Mouse (Mus musculus) embryo, embryonic 11.5 days (tissue): ENCODE data around the gene Rnase12.
"Not testable (repeated sequence)": the region's sequence is repeated elsewhere in the genome, so short reads cannot be mapped to it uniquely, and the experiment has no call there.

Source experiments
- DNase-seq: peaks from one replicate; pipeline ENCODE4 v3.0.0-alpha.2; 2012; ENCODE audit warnings: low read depth, low spot score

Rnase12 gene

GRCm38 (mm10) chr14:51017256-51017655 lies 40.2 kb downstream of the Rnase12 start:
- DNase-seq, result no peak

GRCm38 (mm10) chr14:51015780-51016179 lies 41.7 kb downstream of the Rnase12 start:
- no peak for DNase-seq

DNA sequence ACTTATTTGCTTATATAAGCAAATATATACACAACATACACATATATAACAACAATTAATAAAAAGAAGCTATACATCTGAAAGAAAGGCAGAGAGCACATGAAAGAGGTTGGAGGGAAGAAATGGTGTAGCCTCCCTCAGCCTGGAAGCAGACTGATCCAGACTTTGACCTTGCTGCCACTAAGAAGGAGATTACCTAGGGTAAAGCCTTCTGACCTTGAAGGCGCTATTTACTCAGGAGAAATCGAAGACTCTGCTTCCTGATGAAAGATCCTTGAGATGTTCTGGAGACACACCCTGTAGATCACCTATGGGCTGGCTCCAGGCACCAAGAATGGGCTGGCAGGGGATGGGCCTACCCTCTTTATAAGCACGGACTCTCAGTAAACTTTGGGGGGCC lies 42.7 kb downstream of the Rnase12 start:
- DNase-seq, result not testable (repeated sequence)

GRCm38 (mm10) chr14:51009572-51009971 lies 47.9 kb downstream of the Rnase12 start:
- no peak for DNase-seq

- no peak for DNase-seq
Measured at GRCm38 (mm10) chr14:51008781-51009180, 48.7 kb downstream of the Rnase12 start.

DNA sequence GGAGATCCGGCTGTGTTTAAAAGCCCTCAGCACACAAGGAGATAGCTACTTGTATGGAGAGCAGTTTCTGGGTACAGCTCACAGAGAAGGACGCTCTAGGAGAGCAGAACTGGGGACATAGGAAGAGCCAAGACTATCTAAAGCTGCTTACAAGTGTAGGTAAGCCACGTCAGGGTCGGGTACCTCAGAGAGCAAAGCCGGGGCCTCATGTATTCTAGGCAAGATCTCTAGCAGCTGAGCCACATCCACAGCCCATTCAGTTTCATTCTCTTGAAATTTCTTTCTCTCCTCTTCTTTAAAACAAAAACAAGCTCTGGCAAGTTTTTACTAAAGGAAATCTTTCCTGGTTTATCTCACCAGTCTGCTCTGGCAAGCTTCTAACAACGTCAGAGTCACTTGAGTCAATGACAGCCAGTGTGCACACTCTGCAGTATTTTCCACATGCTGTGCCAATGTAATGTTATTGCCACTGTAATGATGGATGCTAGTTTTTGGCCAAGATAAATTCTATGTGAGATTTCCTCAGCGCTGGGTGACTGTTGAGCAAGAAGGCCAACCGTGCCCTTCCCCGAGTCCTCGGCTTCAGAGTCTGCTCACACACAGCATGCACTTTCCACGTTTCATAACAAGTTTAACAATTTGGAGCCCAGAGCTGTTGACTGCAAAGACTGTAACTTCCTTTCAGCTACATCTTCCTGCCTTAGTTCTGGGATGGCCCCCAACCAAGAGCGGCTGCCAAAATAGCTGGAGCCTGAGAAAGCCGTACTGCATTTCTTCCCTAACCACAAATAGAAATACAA lies 49.3 kb downstream of the Rnase12 start:
- DNase-seq, result no peak

DNA sequence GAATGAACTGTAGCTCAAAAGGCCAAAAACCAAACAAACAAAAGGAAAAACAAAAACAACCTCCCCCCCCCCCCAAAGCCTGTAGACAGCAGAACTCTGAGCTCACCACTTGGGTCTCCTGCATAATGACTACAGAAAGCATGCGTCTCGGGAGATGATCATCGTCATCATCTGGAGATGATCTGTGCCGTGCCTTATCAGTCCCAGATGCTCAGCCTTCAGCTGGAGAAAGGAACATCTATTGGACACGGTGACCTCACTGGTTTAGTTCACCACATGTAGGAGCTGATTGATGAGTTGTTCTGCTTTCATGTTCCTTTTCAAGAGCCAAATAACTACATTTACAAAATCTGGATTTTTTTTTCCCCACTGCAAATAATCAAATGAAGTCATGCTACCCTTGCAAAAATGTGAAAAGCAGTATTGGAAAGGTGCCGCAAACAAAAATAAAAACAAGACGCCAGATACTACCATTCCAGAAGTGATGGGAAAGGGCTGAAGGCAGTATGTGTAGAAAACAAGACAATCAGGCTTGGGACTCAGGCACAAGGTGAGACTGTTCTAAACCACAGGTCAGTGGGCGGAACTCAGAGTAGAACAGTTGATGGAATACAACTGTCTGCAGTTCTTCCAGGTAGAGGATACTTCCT lies 50.2 kb downstream of the Rnase12 start, which contains the start of gene Rnase10:
TSS of gene Rnase10 (plus strand) at position 600 of the 650 bp plus-strand sequence.
- DNase-seq, result no peak
